Mouse (Mus musculus): Measurements from ENCODE around the gene Ubqln4. TPM values are rescaled to one million over a fixed set of nuclear protein-coding genes. Genes with fewer than 3 reads are reported as not detected.

Gene Ubqln4
- polyA plus RNA-seq, 1 experiment from 2014 or later = 37.4 TPM

DNA sequence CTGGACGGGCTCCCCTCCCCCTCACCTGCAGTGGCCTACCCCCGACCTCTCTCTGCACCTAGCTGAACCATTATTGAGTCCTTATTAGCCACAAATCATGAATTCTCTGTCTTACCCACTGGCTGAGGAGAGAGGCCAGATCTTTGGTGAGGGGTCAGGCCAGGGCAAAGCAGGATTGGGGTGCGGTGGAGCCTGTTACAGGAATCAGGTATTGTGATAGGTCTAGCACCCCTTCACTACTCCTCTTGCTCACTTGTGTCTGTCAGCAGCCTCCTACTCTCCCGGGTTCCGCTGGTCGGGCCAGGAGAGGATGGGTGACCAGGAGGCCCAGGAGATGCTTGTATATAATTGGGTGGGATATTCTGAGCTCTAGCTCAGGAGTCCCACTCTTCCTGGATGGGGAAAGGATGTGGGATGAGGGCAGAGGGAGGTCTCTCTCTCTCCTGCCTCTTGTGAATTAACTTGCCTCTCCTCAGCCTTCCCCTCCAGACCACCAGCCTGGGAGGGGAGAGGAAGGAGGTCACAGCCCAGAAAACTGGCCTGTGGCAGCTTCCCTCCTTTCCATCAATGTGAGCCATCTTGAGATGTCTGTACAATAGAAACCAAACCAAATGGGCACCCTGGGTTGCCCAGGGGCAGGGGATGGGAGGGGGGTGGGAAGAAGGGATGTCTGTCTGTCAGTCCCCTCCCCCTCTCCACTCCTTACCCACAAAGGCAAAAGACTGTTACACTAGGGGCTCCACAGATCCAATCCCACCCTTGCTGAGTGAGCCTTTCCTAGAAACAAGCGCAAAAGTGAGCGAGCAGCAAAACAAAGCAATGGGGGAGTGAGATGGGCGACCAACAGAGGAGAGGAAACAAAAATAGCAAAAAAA, 15.1 kb upstream of the Ubqln4 start:
- H3K9ac ChIP-seq (ENCODE audit: low read length) = peak overlapping the region; percentile 8; the same call in 1 of the 2 replicates
- peaks cover 27 to 58% of the 10 kb centered on the region in 2 experiments for H3K4me1 ChIP-seq (ENCODE audit: control insufficient read depth in 2 of 2, insufficient read depth in 2 of 2, low read length in 2 of 2)
- H3K36me3 ChIP-seq (ENCODE audit: control insufficient read depth, insufficient read depth, low read length) = peaks cover 48% of the 10 kb centered on the region
- H3K4me2 ChIP-seq (ENCODE audit: low read length) = no peak overlapping the region
- no peaks in the 10 kb centered on the region for H3K9me3 ChIP-seq (ENCODE audit: control insufficient read depth, low read length)
- H3K27me3 ChIP-seq (ENCODE audit: control insufficient read depth, insufficient read depth, low read length) = no peaks in the 10 kb centered on the region
- ATAC-seq (ENCODE audit: insufficient number of reproducible peaks, insufficient read depth, low FRiP score, low read depth) = no peak
- H3K4me3 ChIP-seq (ENCODE audit: control insufficient read depth in 1 of 2, insufficient read depth in 1 of 2, low read depth in 1 of 2, low read length in 2 of 2) = no peak overlapping the region
- no peak overlapping the region for H3K27ac ChIP-seq (replicated peaks in 1 of 2; ENCODE audit: control insufficient read depth in 1 of 2, insufficient read depth in 1 of 2, low read depth in 2 of 2, low read length in 2 of 2)
- 49% methylated on average over 9 of the region's 9 CpGs for WGBS

DNA sequence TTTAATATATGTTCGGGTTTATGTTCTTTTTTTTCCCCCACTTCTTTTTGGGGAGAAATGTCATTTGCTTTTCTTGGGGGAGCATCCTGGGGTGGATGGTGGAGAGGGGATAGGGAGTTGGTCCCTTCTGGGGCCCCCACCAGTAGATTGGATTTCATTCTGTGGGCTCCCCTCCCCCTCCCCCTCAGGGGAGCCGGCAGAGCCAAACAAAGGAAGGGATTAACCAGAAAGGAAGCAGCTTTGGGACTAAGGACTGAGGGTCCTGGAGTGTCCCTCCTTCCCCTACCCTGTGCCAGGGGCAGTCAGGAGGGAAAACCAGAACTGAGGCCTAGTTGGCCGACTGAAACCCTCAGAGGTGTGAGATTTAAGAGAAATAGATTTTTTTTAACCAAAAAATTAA, 14.2 kb upstream of the Ubqln4 start:
- no peak overlapping the region for H3K9ac ChIP-seq (ENCODE audit: low read length)
- WGBS = 28% methylated on average over 3 of the region's 3 CpGs
- no peaks in the 10 kb centered on the region for H3K27me3 ChIP-seq (ENCODE audit: control insufficient read depth, insufficient read depth, low read length)
- no peak overlapping the region for H3K27ac ChIP-seq (replicated peaks in 1 of 2; ENCODE audit: control insufficient read depth in 1 of 2, insufficient read depth in 1 of 2, low read depth in 2 of 2, low read length in 2 of 2)
- ATAC-seq (ENCODE audit: insufficient number of reproducible peaks, insufficient read depth, low FRiP score, low read depth) = no peak
- no peak overlapping the region for H3K4me2 ChIP-seq (ENCODE audit: low read length)
- H3K9me3 ChIP-seq (ENCODE audit: control insufficient read depth, low read length) = no peaks in the 10 kb centered on the region
- H3K36me3 ChIP-seq (ENCODE audit: control insufficient read depth, insufficient read depth, low read length) = peaks cover 47% of the 10 kb centered on the region
- H3K4me1 ChIP-seq (ENCODE audit: control insufficient read depth in 2 of 2, insufficient read depth in 2 of 2, low read length in 2 of 2) = peaks cover 23 to 49% of the 10 kb centered on the region in 2 experiments
- no peak overlapping the region for H3K4me3 ChIP-seq (ENCODE audit: control insufficient read depth in 1 of 2, insufficient read depth in 1 of 2, low read depth in 1 of 2, low read length in 2 of 2)

DNA sequence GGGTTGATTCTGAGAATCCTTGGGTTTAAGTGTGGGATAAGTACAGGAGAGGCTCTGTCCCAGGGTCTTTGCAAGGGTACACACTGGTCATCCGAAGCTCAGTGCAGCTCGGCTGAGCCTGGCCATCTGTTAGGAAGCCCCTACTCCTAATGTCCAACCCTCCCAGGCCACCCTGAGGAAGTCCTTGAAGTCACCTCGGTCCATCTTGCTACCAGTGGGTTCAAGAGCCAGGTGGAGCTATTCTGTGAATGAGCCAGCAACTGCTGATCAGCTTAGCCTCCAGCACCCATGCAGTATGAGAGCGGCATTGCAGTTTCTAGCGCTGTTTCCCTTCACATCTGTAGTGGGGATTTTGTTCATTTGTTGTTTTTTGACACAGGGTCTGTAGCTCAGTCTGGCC, 13.5 kb upstream of the Ubqln4 start:
- Histone ChIP-seq H3K27ac (replicated peaks in 1 of 2; ENCODE audit: control insufficient read depth in 1 of 2, insufficient read depth in 1 of 2, low read depth in 2 of 2, low read length in 2 of 2) (0 out of 4 replicates have a peak overlapping the region, but pooled peaks of 1 of the 2 experiments have one; percentile 19), H3K27me3 (ENCODE audit: control insufficient read depth, insufficient read depth, low read length) (no peaks in the 10 kb centered on the region), H3K36me3 (ENCODE audit: control insufficient read depth, insufficient read depth, low read length) (peaks cover 41% of the 10 kb centered on the region), H3K4me3 (ENCODE audit: control insufficient read depth in 1 of 2, insufficient read depth in 1 of 2, low read depth in 1 of 2, low read length in 2 of 2) (no peak overlapping the region), H3K4me2 (ENCODE audit: low read length) (no peak overlapping the region), H3K9ac (ENCODE audit: low read length) (no peak overlapping the region; the same call in 1 of the 2 replicates), H3K4me1 (ENCODE audit: control insufficient read depth in 2 of 2, insufficient read depth in 2 of 2, low read length in 2 of 2) (peaks cover 18 to 43% of the 10 kb centered on the region in 2 experiments), H3K9me3 (ENCODE audit: control insufficient read depth, low read length) (no peaks in the 10 kb centered on the region)
- ATAC-seq (ENCODE audit: insufficient number of reproducible peaks, insufficient read depth, low FRiP score, low read depth) = no peak
- WGBS = 56% methylated on average over 5 of the region's 5 CpGs

- H3K4me3 ChIP-seq (ENCODE audit: control insufficient read depth in 1 of 2, insufficient read depth in 1 of 2, low read depth in 1 of 2, low read length in 2 of 2) = no peak overlapping the region
- peaks cover 3 to 25% of the 10 kb centered on the region in 2 experiments for H3K4me1 ChIP-seq (ENCODE audit: control insufficient read depth in 2 of 2, insufficient read depth in 2 of 2, low read length in 2 of 2)
- no peaks in the 10 kb centered on the region for H3K27me3 ChIP-seq (ENCODE audit: control insufficient read depth, insufficient read depth, low read length)
- H3K9me3 ChIP-seq (ENCODE audit: control insufficient read depth, low read length) = no peaks in the 10 kb centered on the region
- WGBS = 67% methylated on average over 6 of the region's 7 CpGs
- H3K27ac ChIP-seq (replicated peaks in 1 of 2; ENCODE audit: control insufficient read depth in 1 of 2, insufficient read depth in 1 of 2, low read depth in 2 of 2, low read length in 2 of 2) = no peak overlapping the region
- H3K4me2 ChIP-seq (ENCODE audit: low read length) = no peak overlapping the region
- H3K9ac ChIP-seq (ENCODE audit: low read length) = no peak overlapping the region
- peaks cover 30% of the 10 kb centered on the region for H3K36me3 ChIP-seq (ENCODE audit: control insufficient read depth, insufficient read depth, low read length)
- no peak for ATAC-seq (ENCODE audit: insufficient number of reproducible peaks, insufficient read depth, low FRiP score, low read depth)
Observed at GRCm38 (mm10) chr3:88541622-88542401, 11.7 kb upstream of the Ubqln4 start.

GRCm38 (mm10) chr3:88542486-88542885, 11.1 kb upstream of the Ubqln4 start:
- no peak overlapping the region for H3K4me2 ChIP-seq (ENCODE audit: low read length)
- no peak overlapping the region for H3K4me3 ChIP-seq (ENCODE audit: control insufficient read depth in 1 of 2, insufficient read depth in 1 of 2, low read depth in 1 of 2, low read length in 2 of 2)
- H3K27ac ChIP-seq (replicated peaks in 1 of 2; ENCODE audit: control insufficient read depth in 1 of 2, insufficient read depth in 1 of 2, low read depth in 2 of 2, low read length in 2 of 2) = no peak overlapping the region
- ATAC-seq (ENCODE audit: insufficient number of reproducible peaks, insufficient read depth, low FRiP score, low read depth) = no peak
- peaks cover 0 to 21% of the 10 kb centered on the region in 2 experiments; a peak in 3 of 4 replicates for H3K4me1 ChIP-seq (ENCODE audit: control insufficient read depth in 2 of 2, insufficient read depth in 2 of 2, low read length in 2 of 2)
- H3K36me3 ChIP-seq (ENCODE audit: control insufficient read depth, insufficient read depth, low read length) = peaks cover 24% of the 10 kb centered on the region
- H3K9ac ChIP-seq (ENCODE audit: low read length) = no peak overlapping the region
- H3K27me3 ChIP-seq (ENCODE audit: control insufficient read depth, insufficient read depth, low read length) = no peaks in the 10 kb centered on the region
- H3K9me3 ChIP-seq (ENCODE audit: control insufficient read depth, low read length) = no peaks in the 10 kb centered on the region
- 67% methylated on average over 4 of the region's 4 CpGs for WGBS

GRCm38 (mm10) chr3:88543174-88543573, 10.4 kb upstream of the Ubqln4 start:
- H3K9me3 ChIP-seq (ENCODE audit: control insufficient read depth, low read length) = no peaks in the 10 kb centered on the region
- peaks cover 0 to 15% of the 10 kb centered on the region in 2 experiments; a peak in 3 of 4 replicates for H3K4me1 ChIP-seq (ENCODE audit: control insufficient read depth in 2 of 2, insufficient read depth in 2 of 2, low read length in 2 of 2)
- peaks cover 17% of the 10 kb centered on the region for H3K36me3 ChIP-seq (ENCODE audit: control insufficient read depth, insufficient read depth, low read length)
- H3K27me3 ChIP-seq (ENCODE audit: control insufficient read depth, insufficient read depth, low read length) = no peaks in the 10 kb centered on the region
- no peak overlapping the region for H3K4me2 ChIP-seq (ENCODE audit: low read length)
- no peak overlapping the region for H3K27ac ChIP-seq (replicated peaks in 1 of 2; ENCODE audit: control insufficient read depth in 1 of 2, insufficient read depth in 1 of 2, low read depth in 2 of 2, low read length in 2 of 2)
- H3K9ac ChIP-seq (ENCODE audit: low read length) = no peak overlapping the region
- no peak overlapping the region for H3K4me3 ChIP-seq (ENCODE audit: control insufficient read depth in 1 of 2, insufficient read depth in 1 of 2, low read depth in 1 of 2, low read length in 2 of 2)
- 82% methylated on average over 6 of the region's 8 CpGs for WGBS
- no peak for ATAC-seq (ENCODE audit: insufficient number of reproducible peaks, insufficient read depth, low FRiP score, low read depth)

DNA sequence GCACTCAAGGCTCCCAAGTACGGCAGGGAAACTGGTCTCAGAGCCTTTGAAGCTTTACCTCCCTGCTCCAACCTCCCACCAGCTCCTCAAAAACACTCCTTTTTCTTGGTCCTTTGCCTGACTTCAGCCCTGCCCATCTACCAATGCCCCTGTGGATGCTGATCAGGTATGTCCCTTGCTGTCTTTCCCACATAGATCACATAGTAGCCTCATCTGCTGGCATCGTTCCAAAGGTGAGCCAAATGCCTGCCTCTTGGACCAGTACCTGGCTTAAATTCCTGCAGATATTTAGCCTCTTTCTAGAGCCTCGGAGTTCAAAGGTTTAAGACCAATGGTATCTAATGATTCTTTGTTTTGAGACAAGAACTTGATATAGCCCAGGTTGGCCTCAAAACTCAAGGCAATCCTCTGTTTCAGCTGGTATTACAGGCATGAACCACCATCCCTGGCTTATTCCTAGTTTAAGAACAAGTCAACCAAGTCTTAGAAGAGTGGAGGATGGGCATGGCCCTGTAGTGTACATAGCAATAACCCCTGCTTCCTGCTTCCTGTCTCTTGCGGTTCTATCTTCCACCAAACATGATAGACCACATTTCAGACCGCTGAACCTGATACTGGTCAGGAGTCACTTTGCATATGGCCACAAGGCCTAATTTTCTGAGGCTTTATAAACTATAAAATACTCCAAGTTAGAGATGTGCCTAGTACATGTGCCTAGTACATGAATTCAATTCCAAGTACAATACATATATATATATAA, 9.7 kb upstream of the Ubqln4 start:
- WGBS = 61% methylated on average over 5 of the region's 5 CpGs
- ATAC-seq (ENCODE audit: insufficient number of reproducible peaks, insufficient read depth, low FRiP score, low read depth) = no peak
- Histone ChIP-seq H3K9ac (ENCODE audit: low read length) (no peak overlapping the region), H3K27me3 (ENCODE audit: control insufficient read depth, insufficient read depth, low read length) (no peaks in the 10 kb centered on the region), H3K36me3 (ENCODE audit: control insufficient read depth, insufficient read depth, low read length) (peaks cover 10% of the 10 kb centered on the region), H3K4me1 (ENCODE audit: control insufficient read depth in 2 of 2, insufficient read depth in 2 of 2, low read length in 2 of 2) (peaks cover 0 to 9% of the 10 kb centered on the region in 2 experiments; a peak in 3 of 4 replicates), H3K27ac (replicated peaks in 1 of 2; ENCODE audit: control insufficient read depth in 1 of 2, insufficient read depth in 1 of 2, low read depth in 2 of 2, low read length in 2 of 2) (no peak overlapping the region), H3K4me2 (ENCODE audit: low read length) (no peak overlapping the region), H3K4me3 (ENCODE audit: control insufficient read depth in 1 of 2, insufficient read depth in 1 of 2, low read depth in 1 of 2, low read length in 2 of 2) (no peak overlapping the region), H3K9me3 (ENCODE audit: control insufficient read depth, low read length) (no peaks in the 10 kb centered on the region)
